Mouse (Mus musculus) large intestine, adult 2 months (tissue): Measurements from ENCODE around the gene Slc9a5. TPM values are rescaled to one million over a fixed set of nuclear protein-coding genes. Genes with fewer than 3 reads are reported as not detected.

Experiments
- DNase-seq: peaks from one replicate; pipeline ENCODE4 v3.0.0-alpha.2; 2012; ENCODE audit warnings: low read depth, low spot score
- WGBS: fragments of 180-500 bp; shearing (Covaris S2); methylation state at CpG from one replicate; pipeline ENCODE4 v1.1.7; 2018; 5-methylcytosine and 5-hydroxymethylcytosine counted together
- polyA plus RNA-seq: library from polyadenylated mRNA; depleted of rRNA; stranded (reverse); fragments of >200 nt; gene quantifications from 2 replicates; pipeline ENCODE4 v1.2.3, GENCODE M21; 2012

The Slc9a5 gene
- polyA plus RNA-seq, 1 experiment, result 2.7 TPM

- 3% methylated on average over 42 of the region's 48 CpGs for WGBS
- no peak for DNase-seq
Observed at GRCm38 (mm10) chr8:105349096-105349771, 591 bp downstream of the Slc9a5 start.

GRCm38 (mm10) chr8:105350186-105350585, 1.5 kb downstream of the Slc9a5 start:
- no peak for DNase-seq
- 77% methylated on average over 7 of the region's 7 CpGs for WGBS

GRCm38 (mm10) chr8:105353583-105354135, 5.0 kb downstream of the Slc9a5 start:
- no peak for DNase-seq
- 70% methylated on average over 8 of the region's 8 CpGs for WGBS

GRCm38 (mm10) chr8:105354549-105354948, 5.9 kb downstream of the Slc9a5 start:
- 49% methylated on average over 4 of the region's 4 CpGs for WGBS

GRCm38 (mm10) chr8:105355179-105356024, 6.8 kb downstream of the Slc9a5 start:
- no peak for DNase-seq
- 68% methylated on average over 26 of the region's 26 CpGs for WGBS

More at GRCm38 (mm10) chr8:105354549-105354948, 5.9 kb downstream of the Slc9a5 start:
- DNase-seq, result no peak

GRCm38 (mm10) chr8:105356681-105357080, 8.0 kb downstream of the Slc9a5 start:
- no peak for DNase-seq
- 90% methylated on average over 14 of the region's 14 CpGs for WGBS

GRCm38 (mm10) chr8:105359208-105359607, 10.6 kb downstream of the Slc9a5 start:
- 64% methylated on average over 15 of the region's 15 CpGs for WGBS
- no peak for DNase-seq

GRCm38 (mm10) chr8:105359646-105360045, 11.0 kb downstream of the Slc9a5 start:
- no peak for DNase-seq
- 61% methylated on average over 4 of the region's 4 CpGs for WGBS

- no peak for DNase-seq
- 61% methylated on average over 12 of the region's 12 CpGs for WGBS
Observed at GRCm38 (mm10) chr8:105361751-105362702, 13.4 kb downstream of the Slc9a5 start.

GRCm38 (mm10) chr8:105367107-105367506, 18.5 kb downstream of the Slc9a5 start:
- no peak for DNase-seq
- WGBS, result 68% methylated on average over 2 of the region's 2 CpGs

- DNase-seq, result no peak
- WGBS, result 80% methylated on average over 9 of the region's 9 CpGs
Observed at GRCm38 (mm10) chr8:105372473-105372872, 23.8 kb downstream of the Slc9a5 start.

GRCm38 (mm10) chr8:105373032-105373431, 24.4 kb downstream of the Slc9a5 start, which contains the start of gene Plekhg4:
Gene Plekhg4, plus strand, starts transcription at chr8:105373274.
- DNase-seq, result no peak
- 56% methylated on average over 2 of the region's 2 CpGs for WGBS

- no peak for DNase-seq
- WGBS, result 37% methylated on average over 33 of the region's 33 CpGs
Observed at GRCm38 (mm10) chr8:105374513-105374966, 25.9 kb downstream of the Slc9a5 start.

- WGBS, result 17% methylated on average over 19 of the region's 19 CpGs
- DNase-seq, result no peak
Observed at GRCm38 (mm10) chr8:105378673-105379072, 30.0 kb downstream of the Slc9a5 start.

- no peak for DNase-seq
- 80% methylated on average over 12 of the region's 12 CpGs for WGBS
Observed at GRCm38 (mm10) chr8:105380308-105380707, 31.7 kb downstream of the Slc9a5 start.

- no peak for DNase-seq
- WGBS, result 99% methylated on average over 2 of the region's 2 CpGs
Observed at GRCm38 (mm10) chr8:105384070-105384469, 35.4 kb downstream of the Slc9a5 start.

- no peak for DNase-seq
- 32% methylated on average over 1 of the region's 1 CpGs for WGBS
Observed at GRCm38 (mm10) chr8:105387151-105387550, 38.5 kb downstream of the Slc9a5 start.

- no peak for DNase-seq
- WGBS, result 37% methylated on average over 6 of the region's 6 CpGs
Observed at GRCm38 (mm10) chr8:105389096-105389495, 40.5 kb downstream of the Slc9a5 start.

- 86% methylated on average over 12 of the region's 12 CpGs for WGBS
- no peak for DNase-seq
Observed at GRCm38 (mm10) chr8:105393089-105393787, 44.6 kb downstream of the Slc9a5 start.
